Mouse (Mus musculus) monocyte, adult 2 months (primary cell): ENCODE data around the gene Mapk8.

ENCODE experiments used
- DNase-seq, 2 experiments: peaks; one replicate each; pipeline ENCODE4 v3.0.0; 2022; ENCODE audit warnings: low spot score in 2 of 2, low read depth in 1 of 2

Mapk8 gene

DNA sequence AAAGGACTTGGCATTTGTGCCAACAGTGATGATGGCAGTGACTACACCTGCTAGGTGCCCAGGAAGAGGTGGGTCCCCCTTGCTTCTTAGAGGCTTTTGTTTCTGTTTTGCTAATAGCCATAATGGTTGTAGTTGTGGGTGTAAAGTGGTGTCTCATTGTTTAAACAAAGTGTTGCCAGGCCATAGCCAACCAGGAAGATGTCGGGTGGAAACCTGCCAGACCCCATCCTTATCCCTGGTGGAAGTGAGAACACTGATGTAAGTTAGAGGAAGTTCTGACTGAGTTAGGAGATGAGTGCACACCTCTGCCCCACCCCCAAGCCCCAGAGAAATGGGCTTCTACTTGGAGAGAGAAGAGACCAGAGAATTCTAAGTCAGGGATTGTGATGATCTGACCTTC lies 98.8 kb downstream of the Mapk8 start:
- DNase-seq = no peak

DNA sequence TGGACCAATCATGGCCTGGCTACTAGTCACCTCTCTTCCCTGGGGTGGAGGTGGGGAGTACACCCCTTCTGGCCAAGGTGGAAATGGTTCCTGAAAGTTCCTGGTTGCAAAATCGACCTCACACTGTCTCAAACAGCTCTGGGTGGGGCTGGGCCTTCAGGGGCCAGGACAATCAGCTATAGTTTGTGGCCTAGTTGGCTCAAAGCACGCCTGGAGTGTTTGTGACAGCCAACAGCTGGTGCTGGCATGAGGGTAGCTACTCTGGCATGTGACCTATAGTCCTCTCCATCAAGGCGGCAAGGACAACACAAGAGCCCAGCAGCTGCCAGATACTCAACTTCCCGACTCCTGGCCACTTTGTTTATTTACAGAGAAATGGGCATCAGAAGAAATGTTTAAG lies 99.2 kb downstream of the Mapk8 start:
- no peak for DNase-seq

DNA sequence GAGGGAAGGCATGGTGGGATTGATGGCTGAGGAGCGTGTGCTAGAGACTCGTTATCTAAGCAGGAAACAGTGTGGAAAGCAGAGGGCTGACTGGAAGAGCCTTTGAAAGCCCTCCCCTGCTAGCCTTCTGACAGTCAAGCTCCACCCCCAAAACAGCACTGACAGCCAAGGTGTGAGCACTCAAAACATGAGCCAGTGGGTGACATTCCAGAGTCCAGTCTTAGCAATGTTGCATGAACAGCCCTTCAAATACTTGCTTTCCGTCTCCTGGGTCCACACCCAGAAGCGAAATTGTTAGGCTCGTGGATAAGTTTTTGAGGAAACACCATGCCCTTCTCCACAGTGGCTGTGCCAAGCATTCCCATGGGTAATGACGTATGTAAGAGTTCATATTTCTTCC lies 100.4 kb downstream of the Mapk8 start:
- no peak for DNase-seq

DNA sequence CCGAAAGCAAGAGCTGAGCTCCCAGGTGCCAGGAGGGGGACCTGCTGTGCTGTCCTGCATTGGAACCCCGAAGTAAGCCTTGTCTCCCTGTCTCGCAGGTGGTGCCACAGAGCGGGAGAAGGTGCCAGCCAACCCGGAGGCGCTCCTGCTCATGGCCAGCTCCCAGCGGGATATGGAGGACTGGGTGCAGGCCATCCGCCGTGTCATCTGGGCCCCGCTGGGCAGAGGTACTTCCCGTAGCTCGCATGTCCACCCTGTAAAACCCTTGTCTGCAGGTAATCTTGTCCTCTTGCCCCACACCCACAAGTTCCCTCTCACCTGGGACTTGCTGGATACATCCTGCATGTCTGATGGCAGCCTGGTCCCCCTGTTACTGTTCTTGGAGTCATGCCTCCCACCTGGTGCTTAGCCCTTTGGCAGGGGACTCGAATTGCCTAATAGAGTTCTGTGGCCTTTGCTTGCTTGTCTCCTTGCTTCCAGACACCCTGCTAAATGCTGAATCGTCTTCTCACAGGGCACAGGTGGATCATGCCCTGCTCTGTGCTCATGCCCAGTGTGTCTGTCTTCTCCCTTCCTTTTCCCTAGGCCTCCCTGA lies 103.7 kb downstream of the Mapk8 start:
- no peak for DNase-seq

DNA sequence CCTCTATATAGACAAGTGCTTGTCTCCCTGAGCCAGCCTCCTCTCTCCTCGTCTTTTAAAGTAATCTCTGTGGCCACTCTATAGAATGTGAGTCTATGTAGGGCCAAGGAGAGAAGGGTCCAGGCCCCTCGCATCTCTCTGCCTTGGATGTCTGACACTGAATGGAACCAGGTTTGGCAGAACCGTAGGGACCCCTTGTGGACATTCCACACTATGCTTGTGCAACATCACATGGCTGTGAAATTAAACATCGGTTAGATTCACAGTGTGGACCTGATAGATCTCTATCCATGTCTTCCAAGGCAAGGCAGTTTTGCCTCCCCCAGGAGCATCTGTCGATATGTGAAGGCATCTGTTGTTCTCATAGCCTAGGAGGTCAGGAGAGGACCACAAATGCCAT lies 108.3 kb downstream of the Mapk8 start:
- no peak for DNase-seq

DNA sequence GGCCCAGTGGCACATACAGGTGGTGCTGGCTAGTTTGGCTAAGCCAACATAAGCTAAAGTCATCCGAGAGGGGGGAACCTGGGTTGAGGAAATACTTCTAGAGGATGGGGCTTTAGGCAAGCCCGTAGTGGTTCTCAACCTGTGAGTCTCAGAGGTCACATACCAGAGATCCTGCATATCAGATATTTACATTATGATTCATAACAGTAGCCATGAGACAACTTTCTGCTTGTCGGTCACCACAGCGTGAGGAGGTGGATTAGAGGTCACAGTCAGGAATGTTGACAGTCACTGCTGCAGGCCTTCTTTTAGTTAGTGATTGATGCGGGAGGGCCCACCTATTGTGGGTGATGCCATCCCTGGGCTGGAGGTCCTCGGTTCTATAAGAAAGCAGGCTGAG lies 111.2 kb downstream of the Mapk8 start:
- DNase-seq = no peak

DNA sequence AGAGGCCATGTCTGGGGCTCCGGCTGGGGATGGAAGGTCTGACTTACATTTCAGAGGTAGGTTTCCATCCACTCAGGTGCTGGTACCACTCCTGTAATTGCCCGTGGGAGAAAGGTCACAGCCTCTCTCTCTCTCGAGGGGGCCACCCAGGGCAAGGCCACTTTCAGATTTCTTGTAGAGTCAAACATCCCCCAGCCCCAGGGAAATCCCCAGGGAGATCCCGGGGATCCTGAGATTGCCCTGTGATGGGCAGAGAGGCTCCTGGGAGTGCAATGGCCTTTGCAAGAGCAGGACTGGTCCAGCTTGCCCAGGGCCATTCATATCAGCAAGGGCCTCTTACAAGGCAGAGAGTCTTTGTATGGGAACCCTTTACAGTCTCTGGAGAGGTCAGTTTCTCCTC lies 112.6 kb downstream of the Mapk8 start:
- DNase-seq = no peak

DNA sequence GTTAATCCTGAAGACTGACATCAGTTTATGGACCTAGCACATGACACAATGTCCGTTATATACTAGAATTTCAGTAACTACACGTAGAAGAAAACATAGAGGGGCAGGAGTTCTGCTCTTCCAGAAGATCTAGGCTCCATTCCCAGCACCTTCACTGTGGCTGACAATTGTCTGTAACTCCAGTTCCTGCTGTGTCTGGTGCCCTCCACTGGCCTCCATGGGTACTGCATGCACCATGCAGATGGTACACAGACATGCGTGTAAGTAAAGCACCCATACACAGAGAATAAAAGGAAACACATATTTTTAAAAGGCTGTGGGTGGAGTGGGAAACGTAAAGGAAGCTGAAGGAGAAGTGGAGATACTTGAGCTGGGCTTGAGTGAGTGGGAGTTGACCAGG lies 113.1 kb downstream of the Mapk8 start:
- no peak for DNase-seq

DNA sequence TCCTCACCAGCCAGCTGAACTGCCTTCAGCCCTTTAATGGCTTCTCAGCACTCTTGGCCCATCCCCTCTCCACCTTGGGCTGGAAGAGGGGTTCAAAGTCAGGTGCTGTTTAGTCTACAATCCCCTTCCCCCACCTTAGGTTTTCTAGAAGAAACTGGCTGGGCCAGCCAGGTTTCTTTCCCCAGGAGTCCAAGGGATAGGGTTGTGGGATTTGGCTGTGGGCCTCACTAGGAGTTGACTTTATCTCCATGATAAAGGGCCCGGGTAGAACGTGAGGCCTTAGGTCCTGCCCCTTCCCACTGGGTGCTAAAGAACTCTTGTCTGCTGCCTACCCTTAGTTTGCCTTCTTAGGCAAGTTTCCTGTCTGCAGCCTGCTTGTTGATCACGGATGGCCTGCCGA lies 115.3 kb downstream of the Mapk8 start:
- DNase-seq = no peak

DNA sequence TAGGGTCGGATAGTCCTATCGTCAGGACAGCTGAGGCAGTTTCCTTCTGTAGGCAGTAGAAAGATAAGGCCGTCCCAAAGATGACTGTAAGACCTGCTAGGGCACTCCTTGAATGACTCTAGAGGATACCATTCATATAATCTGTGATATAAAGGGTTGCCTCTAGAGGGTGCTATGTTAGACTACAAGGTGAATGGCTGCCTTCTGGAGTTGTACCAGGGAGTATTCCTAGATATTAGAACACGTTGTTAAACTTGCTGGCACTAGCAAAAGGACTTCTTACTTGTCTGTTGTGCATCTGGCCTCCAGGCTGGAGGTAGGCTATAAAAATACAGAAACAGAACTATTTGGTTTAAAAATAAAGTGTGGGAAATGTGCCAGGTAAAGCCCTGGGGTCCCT lies 116.0 kb downstream of the Mapk8 start:
- DNase-seq = no peak

DNA sequence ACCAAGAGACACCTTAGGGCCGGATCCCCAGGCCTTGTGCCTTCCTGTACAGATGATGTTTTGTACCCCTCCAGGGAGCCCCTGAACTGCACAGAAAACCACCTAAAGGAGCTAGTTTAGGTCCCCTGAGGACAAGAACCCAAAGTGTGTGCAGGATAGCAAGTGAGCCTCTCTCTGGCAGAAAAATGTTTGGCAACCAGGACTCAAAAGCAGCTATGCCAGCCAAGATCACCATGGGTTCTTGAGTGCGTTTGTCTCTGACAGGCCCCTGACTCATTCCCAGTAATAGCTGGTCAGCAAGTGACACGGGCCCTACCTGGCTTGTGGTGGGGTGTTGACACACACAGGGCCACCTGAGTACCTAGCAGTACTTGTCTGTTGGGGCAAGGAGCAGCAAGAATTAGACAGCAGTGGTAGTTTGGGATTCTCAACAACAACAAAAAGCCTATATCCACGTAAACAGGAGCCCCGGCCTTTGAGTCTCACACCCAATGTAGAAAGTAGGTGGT lies 117.6 kb downstream of the Mapk8 start:
- DNase-seq = no peak

DNA sequence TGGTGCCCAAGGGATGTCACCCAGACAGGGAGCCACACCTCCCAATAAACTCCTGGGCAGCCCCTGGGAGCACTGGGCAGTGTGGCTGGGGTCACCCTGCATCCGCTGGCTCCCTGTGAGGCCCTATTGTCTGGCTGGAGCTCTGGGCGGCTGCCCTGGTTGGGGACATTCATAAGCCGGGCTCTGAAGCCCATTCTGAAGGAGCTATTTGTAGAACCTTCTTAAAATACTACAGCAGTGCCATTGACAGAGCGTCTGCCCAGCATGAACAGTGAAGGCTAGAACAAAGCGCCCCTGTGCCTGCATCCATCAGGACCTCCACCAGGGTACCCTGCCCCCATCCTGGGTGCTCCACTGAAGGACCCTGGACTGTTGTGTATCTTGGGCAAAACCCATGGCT lies 118.6 kb downstream of the Mapk8 start:
- DNase-seq = no peak
